Mouse (Mus musculus) cortical plate, adult 2 months (tissue): ENCODE measurements around the gene Pea15a.

Experiments used
- CTCF ChIP-seq: fragments of 200-500 bp; IDR thresholded peaks from 2 replicates; pipeline ENCODE4 v1.5.1; 2011; ENCODE audit warnings: mild to moderate bottlenecking, control low read depth, low read length; ENCODE audit not compliant: insufficient read depth; ENCODE audit errors: extremely low read depth
- POLR2A ChIP-seq: fragments of 200-500 bp; IDR thresholded peaks from 2 replicates; pipeline ENCODE4 v1.6.1; 2011; ENCODE audit warnings: mild to moderate bottlenecking, low read length, control low read depth; ENCODE audit not compliant: insufficient read depth; ENCODE audit errors: extremely low read depth

GRCm38 (mm10) chr1:172192217-172192616, 14.4 kb downstream of the Pea15a start:
- TF ChIP-seq POLR2A (no peak), CTCF (no peak)
